Mouse (Mus musculus) left cerebral cortex, postnatal 14 days (tissue): ENCODE results near the gene 4933430I17Rik. TPM values are rescaled to one million over a fixed set of nuclear protein-coding genes. Genes with fewer than 3 reads are reported as not detected.
"Not testable (repeated sequence)": the region's sequence is repeated elsewhere in the genome, so short reads cannot be mapped to it uniquely, and the experiment has no call there.

Source experiments
- DNase-seq, 2 experiments: peaks; one replicate each; pipeline ENCODE4 v3.0.0; 2021 to 2022; ENCODE audit warnings: low spot score in 2 of 2, mixed read lengths in 1 of 2
- intact Hi-C: fragments of 180-260 bp; cut with DNase I; formaldehyde crosslinking; loops from one replicate; pipeline ENCODE4 v1.15.1; 2025
- long read RNA-seq, 2 experiments: library from polyadenylated mRNA; stranded (forward); transcript quantifications; one replicate each; pipeline ENCODE4 v2.0.0; 2021
- total RNA-seq, 2 experiments: library from RNA; stranded (reverse); gene quantifications; 2 replicates each; pipeline ENCODE4 v1.2.3; 2021

4933430I17Rik gene
- under 1 TPM; 0.33 to 0.61 TPM for total RNA-seq
- long read RNA-seq, experiment 1, result 0 reads
- long read RNA-seq, experiment 2, result 0 reads

DNA sequence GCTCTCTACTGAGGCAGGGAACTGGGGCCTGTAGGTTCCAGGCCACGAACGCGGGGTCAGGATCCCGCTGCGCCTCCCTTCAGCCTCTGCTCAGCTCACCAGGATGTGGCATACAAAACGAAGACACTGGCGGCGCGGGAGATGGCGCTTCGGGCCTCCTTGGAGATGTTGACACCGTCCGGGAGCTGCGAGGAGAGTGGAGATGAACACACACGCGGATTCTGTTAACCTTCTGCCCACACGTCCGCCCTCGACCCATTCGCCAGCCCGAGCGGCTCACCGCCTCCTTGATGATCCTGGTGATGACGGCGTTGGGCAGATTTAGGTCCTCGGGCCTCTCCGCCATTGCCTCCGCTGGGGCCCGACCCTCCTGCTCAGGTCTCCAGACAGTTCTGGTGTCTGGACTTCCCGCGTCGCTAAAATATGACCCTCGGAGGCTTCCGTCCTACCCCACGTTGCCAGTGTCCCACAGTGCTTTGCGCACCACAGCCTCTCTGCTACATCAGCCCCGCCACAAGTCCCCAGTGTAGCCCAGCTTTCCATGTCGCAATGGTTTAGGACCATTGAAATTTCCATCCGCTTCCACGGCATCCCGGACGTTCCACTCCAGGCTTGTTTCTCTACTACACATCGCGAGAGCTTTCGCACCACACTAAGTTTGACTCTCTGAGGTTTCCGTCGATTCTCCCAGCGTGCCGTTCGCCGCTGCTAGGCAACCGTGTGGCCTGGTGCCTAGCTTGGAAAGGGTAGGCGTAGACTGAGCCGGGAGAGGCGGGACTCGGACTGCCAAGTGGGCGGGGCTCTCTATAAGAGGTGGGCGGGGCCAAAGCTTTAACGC lies at the start of gene 4933430I17Rik, which contains the start of gene Pole3:
TSS of gene 4933430I17Rik (plus strand) at position 719 of the 838 bp plus-strand sequence.
TSS of gene Pole3 (minus strand) at position 418 of the 838 bp plus-strand sequence.
- intact Hi-C loops, result no loop called here
- peak; percentile 97 to 98 for DNase-seq

DNA sequence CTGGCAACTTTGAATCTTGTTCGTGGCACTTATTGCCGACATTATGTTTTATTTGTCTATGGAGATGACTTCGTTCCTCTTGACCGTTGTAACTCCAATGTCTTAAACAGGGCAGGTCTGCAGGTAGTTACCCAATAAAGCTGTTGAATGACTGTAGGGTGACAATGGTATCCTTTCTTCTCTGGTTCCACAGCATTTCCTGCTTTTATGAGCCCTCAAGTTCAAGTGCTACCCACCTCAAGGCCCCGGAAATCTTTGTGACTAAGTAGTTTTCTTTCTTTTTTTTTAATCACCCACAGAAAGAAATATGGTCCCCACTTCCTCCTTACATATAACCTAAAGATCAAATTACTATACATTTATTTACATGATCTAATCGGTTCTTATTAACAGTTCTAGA lies 49.4 kb upstream of the 4933430I17Rik start:
- intact Hi-C loops, result no loop called here
- DNase-seq, result no peak

DNA sequence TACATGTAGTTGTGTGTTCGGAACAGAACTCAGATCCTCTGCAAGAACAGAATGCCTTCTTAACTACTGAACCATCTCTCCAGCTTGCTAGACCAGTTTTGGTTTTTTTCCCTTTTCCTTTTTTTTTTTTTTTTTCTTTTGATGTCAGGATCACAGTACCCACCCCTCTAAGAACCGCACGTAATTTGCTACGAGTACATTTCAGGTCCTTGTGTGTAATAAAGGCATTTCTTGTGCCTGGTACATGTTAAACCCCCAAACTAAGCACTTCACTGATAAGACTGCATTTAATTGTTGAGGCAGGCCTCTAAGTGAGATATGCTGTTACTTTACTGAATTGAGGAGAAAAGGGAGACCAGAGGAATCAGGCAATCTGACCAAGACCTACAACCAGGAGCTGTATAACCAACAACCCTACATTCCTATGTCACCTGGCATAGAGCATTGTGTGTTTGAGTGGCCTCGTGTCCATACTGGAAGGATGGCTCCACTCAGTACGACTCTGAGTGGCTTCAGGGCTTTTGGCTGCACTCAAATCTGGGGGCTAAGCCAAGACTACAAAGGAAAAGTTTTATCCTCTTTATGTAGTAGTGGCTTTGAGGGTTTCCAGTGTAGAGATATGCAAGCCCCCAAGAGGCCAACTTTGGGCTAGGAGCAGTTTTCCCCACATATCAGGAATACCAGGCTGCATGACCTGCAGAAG lies 47.5 kb upstream of the 4933430I17Rik start:
- intact Hi-C loops, result no loop called here
- DNase-seq, result no peak

DNA sequence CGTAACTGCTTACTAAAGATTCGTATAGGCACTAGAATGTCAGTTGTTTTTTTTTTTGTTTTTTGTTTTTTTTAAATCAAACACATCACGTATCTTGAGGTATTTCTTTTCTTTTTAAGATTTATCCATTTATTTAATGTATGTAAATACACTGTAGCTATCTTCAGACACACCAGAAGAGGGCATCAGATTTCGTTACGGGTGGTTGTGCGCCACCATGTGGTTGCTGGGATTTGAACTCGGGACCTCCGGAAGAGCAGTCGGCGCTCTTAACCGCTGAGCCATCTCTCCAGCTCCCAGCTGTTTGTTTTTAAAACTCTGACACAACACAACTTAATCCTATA lies 45.6 kb upstream of the 4933430I17Rik start:
- DNase-seq, intact Hi-C loops: not testable (repeated sequence)

DNA sequence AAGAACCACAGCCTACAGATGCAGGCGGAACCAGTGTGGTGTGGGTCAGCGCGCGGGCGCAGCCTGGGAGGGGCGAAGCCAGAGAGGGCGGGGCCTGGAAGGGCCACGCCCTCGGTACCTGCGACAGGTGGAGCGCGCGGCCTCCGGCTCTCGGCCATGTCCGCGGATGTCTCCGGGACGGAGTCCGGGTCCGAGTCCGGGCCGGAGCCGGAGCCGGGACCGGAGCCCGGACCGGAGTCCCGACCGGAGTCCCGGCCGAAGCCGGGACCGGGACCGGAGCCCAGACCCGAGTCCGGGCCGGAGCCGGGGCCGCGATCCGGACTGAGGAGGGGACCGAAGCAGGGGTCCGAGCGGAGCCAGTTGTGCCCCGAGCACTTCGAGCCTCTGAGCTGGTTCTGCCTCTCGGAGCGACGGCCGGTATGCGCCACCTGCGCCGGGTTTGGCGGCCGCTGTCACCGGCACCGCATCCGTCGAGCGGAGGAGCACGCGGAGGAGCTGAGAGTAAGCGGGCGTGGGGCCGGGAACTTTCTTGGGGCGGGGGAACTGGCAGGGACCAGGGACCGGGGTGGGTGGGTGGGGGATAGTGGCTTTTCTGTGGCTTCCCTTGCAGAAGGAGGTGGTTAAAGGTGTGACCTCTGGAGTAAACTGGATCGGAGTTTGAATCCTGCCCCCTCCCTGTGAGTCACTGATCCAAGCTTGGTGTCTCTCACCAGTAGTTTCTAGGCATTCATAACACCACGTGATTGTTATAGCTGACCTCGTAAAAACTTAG lies 45.0 kb upstream of the 4933430I17Rik start, which contains the start of gene Bspry:
TSS of gene Bspry (plus strand) at position 117 of the 772 bp plus-strand sequence.
- intact Hi-C loops, result no loop called here

DNA sequence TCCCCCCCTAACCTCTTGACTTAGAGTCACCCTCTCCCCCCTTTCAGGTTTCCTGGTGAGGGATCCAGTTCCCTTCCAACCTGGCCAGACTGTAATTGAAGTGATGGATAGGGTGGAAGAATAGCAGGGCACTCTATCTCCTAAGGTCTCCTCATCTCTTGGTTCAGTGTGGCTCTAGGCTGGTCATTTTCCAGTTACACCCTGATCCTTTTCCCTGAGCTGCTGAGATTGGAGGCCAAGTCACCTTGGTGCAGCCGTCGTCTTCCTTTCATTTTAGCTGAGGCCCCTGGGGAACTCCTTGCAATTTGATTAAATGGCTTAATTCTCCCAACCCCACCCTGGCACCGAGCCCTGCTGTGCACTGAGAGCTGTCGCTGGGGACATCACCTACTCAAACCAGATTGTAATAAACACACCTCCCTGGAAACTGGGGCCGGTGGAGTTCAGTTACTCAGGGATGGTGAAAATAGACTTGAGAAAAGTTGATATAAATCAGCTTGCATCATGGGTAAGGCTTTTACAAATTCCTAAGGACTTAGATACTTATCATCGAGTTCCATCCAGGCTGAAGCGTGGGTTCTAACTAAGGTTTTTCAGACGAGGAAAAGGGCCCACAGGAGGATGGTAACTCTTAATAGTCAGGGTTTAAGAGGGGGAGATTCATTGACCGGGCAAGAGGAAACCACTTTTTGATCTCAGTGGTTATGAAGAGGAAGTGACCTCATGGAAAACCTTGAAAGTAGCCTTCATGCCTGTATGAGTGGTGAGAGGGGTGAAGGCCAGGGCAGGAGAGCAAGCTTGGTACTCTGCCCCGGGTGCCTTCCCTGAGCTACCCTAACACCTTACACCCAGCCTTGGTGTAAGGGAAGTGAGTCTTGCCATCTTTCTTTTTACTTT lies 44.2 kb upstream of the 4933430I17Rik start:
- DNase-seq, result no peak
- intact Hi-C loops, result no loop called here

More for the DNA sequence above, 45.0 kb upstream of the 4933430I17Rik start, which contains the start of gene Bspry:
- no peak for DNase-seq

DNA sequence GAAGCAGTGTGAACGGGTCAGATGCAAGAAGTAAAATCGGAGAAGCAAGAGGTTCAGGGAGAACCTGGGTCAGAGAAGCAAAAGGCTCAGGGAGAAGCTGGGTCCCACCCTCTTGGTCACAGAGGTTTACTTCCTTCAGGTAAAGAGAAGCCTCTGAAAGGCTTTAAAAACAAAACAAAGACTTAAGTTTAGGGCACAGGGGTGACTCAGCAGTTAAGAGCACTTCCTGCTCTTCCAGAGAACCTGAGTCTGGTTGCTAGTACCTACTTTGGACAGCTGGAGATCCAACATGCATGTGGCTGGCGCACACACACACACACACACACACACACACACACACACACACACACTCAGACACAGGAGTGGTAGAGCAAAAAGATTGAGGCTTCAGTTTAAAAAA lies 40.2 kb upstream of the 4933430I17Rik start:
- DNase-seq, result no peak
- intact Hi-C loops, result no loop called here

DNA sequence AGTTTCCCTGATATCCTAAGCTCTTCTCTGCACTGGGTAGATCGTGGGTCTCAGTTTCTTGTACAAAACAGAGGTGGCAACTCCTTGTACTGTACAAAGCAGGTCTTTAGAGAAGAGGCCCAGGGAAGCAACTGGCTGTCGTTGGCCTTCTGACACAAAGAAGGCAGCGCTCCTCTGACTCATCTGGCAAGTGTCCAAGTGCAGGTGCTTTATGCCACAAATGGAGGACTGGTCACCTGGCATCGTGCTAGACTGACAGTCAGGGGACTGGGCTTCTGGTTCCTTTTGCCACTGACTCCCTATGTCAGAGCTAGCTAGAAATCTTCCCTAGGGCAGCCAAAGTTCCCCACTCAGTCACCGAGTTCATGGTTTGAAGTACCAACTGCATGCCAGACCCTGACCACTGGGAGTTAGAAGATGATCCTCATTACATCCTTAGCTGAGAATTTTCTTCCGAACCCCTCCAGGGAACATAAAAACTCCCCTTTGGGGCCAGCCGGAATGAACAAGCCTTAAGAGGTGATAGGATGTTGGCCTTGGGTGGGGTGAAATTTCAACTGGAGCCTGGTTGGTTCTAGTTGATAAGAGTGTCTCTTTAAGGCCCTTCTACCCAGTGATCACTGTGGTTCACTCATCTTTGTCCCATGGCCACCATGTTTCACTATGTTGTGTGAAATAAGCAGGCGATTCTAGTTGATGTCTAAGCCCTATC lies 39.6 kb upstream of the 4933430I17Rik start:
- no peak for DNase-seq
- intact Hi-C loops, result no loop called here

DNA sequence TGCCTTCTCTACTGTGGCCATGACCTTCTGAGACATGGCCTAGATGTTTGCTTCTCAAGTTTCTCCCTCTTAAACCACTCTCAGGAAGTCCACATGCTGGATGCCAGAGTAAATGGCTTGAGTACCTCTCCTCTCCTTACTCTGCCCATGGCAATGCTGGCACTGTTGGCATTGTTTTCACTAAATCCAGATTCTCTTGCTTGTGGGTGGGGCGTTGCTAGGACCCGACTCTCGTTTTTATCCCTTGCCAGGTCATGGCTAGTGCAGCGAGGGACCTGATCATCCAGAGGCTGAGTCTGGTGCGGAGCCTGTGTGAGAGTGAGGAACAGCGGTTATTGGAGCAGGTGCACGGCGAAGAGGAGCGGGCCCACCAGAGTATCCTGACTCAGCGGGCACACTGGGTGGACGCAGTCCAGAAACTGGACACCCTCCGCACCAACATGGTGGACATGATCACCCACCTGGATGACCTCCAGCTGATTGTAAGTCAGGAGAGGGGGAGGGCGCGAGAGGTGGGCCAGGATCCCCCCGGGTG lies 38.9 kb upstream of the 4933430I17Rik start:
- no peak for DNase-seq
- intact Hi-C loops, result no loop called here

DNA sequence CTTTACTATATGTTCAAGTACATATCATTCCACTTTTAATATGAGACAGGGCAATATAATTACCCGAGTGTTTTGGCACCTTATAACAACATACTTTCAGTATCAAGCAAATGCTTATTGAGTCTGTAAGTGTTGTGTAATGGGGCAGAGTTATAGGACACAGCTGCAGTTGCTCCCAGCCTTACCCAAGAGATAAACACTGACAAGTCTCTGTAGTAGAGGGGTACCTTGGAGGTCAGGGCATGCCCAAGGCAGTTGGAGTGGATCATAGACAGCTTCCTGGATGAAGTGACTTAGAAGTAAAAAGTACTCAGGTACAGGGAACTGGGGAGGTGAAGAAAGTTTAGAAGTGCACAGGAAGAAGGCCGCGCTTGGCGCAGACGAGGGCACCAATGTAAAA lies 38.0 kb upstream of the 4933430I17Rik start:
- intact Hi-C loops, result no loop called here
- no peak for DNase-seq

DNA sequence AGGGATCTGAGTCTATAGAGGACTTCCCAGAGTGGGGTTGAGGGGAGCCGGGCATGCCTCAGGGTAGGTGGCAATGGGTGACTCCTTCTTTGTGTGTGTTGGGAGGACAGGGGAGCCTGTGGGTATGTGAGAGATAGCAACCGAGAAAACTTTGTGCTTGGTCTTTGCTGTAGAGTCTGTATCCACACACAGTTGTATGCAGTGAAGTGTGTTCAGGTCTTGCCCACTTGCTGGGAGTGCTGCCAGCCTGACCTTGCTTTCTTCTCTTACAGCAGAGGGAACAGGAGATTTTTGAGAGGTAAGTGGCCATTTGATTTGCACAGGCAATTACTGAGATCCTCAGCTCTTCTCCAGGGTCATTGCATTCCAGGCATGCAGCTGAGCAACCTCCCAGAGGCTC lies 37.3 kb upstream of the 4933430I17Rik start:
- intact Hi-C loops, result no loop called here
- no peak for DNase-seq

DNA sequence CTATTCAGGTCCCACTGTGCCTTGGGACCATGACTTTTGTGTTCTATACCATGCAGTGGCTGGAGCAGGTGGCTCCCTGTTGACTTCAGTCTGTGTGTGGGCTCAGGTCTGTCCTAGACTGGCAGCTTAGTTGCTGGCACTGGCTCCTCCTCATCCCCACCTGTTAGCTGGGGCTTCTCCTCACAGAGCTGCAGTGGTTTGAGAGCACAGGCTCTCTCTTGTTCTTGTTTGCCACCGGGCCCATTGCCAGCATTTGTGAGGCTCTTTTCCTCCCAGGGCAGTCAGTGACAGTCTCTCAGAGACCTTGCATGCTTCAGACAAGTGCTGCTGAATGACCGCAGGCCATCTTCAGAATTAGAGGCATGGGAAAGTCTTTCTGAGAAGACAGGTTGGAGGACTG lies 32.5 kb upstream of the 4933430I17Rik start:
- DNase-seq, result peak; percentile 37 to 63
- intact Hi-C loops, result no loop called here

DNA sequence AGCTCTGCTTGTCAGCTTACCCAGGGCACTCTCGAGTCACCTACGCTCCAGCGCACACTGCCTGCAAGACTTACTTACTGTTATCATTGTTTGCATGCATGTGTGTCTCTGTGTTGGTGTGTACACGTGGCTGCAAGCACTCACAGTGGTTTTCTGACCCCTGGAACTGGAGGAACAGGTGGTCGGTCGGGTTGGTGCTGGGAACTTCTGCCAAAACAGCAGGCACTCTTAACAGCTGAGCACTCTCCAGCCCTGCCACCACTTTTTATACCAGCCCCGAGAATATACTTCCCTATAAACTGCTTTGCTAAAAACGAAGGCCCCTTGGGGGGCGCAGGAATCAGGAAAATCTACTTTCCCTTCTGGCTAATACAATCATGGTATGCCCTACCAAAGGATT lies 30.9 kb upstream of the 4933430I17Rik start:
- no peak for DNase-seq
- intact Hi-C loops, result no loop called here

DNA sequence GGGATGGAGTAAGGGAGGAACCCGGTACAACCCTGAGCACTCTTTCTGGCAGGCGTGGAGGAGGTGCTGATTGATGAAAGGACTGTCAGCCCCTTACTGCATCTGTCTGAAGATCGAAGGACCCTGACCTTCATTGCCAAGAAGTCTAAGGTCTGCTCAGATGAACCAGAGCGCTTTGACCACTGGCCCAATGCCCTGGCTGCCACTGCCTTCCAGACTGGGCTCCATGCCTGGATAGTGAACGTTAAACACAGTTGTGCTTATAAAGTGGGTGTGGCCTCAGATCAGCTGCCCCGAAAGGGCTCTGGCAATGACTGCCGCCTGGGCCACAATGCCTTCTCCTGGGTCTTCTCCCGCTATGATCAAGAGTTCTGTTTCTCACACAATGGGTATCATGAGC lies 29.2 kb upstream of the 4933430I17Rik start:
- intact Hi-C loops, result no loop called here
- DNase-seq, result no peak

DNA sequence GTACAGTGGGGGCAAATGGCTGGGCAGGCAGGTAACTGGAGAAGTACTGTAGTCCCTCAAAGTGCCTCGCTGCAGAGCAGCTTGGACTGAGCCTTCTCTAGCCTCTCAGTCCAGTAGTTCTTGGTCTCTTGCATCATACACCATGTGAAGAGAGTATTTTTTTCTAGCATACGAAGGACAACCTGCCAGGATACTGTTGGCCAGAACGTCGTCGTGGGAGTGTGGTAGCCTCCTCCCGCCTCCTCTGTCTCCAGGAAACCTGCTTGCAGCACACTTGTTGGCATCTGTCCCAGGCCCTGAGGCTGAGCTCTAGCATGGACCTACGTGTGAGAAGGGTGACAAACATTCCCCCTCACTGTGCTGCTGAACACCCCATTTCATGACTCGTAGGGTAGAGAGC lies 28.4 kb upstream of the 4933430I17Rik start:
- peak; percentile 69 to 85 for DNase-seq
- intact Hi-C loops, result no loop called here

DNA sequence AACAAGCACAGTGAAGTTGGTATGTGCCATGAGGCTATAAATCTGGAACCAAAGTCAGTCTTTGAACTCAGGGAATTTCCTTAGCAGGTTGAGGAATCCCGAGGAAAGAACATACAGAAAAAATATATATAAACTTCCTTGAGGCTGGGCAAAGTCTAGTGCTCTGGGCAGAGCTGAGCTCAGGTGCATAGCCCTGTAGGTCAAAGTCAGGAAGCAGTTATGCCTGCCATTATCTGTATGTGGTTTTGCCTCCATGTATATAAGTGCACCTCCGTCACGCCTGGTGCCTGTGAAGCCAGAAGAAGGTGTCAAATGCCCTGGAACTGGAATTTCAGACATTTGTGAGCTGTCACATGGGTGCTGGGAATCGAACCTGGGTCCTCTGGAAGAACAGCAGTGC lies 24.4 kb upstream of the 4933430I17Rik start:
- intact Hi-C loops, result loop anchor here (5.0 kb wide), 1 partner anchor 43 kb away; no protein-coding TSS in a partner anchor
- DNase-seq, result no peak

DNA sequence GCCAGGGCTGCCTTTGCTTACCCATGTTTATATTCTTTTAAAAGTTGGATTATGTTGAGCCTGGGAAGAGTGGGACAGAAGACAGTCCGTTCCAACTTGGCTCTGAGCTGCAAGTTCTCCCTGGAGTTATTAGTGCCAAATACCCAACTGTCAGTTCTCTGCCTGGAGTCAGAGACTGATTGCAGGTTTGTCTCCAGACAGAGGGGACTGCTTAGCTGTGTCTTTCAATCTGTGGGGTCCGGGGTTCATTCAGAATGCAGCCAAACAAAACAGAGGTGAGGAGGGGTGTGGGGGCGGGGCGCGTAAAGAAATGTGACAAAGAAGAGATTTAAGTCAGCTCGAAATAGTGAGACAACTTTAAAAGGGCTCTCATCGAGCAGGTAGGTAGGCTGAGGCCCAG lies 23.6 kb upstream of the 4933430I17Rik start:
- intact Hi-C loops, result loop anchor here (5.0 kb wide), 1 partner anchor 44 kb away; no protein-coding TSS in a partner anchor
- no peak for DNase-seq
